Mouse (Mus musculus) liver, postnatal 0 days (tissue): Measurements from ENCODE around the gene Wasf2. TPM values are rescaled to one million over a fixed set of nuclear protein-coding genes. Genes with fewer than 3 reads are reported as not detected.

ENCODE experiments used
- ATAC-seq: fragments of 200-750 bp; cut with Nextera tagmentation; 2 replicates; pipeline ENCODE4 v1.8.0; 2017; ENCODE audit warnings: mild to moderate bottlenecking, moderate library complexity
- DNase-seq: peaks from one replicate; pipeline ENCODE4 v3.0.0-alpha.2; 2016
- H3K27ac ChIP-seq: fragments of 300-500 bp; sonication (generic); 2 replicates; pipeline ENCODE4 v1.5.1; 2014; ENCODE audit warnings: antibody characterized with exemption, moderate library complexity, mild to moderate bottlenecking, low read depth
- H3K27me3 ChIP-seq: fragments of 300-500 bp; sonication (generic); 2 replicates; pipeline ENCODE4 v1.6.1; 2014; ENCODE audit warnings: low read length, control low read depth, mixed read lengths; ENCODE audit not compliant: insufficient read depth
- H3K36me3 ChIP-seq: fragments of 300-500 bp; sonication (generic); replicated peaks from 2 replicates; pipeline ENCODE4 v1.6.1; 2014; ENCODE audit warnings: mild to moderate bottlenecking, control low read depth, low read length, moderate library complexity, mixed read lengths; ENCODE audit not compliant: insufficient read depth
- H3K4me1 ChIP-seq: fragments of 300-500 bp; sonication (generic); 2 replicates; pipeline ENCODE4 v1.6.1; 2014; ENCODE audit warnings: antibody characterized with exemption, mild to moderate bottlenecking, control low read depth; ENCODE audit not compliant: insufficient read depth
- H3K4me2 ChIP-seq: fragments of 300-500 bp; sonication (generic); 2 replicates; pipeline ENCODE4 v1.6.1; 2014; ENCODE audit warnings: low read depth, mild to moderate bottlenecking, low read length, moderate library complexity, mixed read lengths
- H3K4me3 ChIP-seq: fragments of 300-500 bp; sonication (generic); 2 replicates; pipeline ENCODE4 v1.5.1; 2014; ENCODE audit warnings: low read depth, low read length
- H3K9ac ChIP-seq: fragments of 300-500 bp; sonication (generic); replicated peaks from 2 replicates; pipeline ENCODE4 v1.6.1; 2014; ENCODE audit warnings: mild to moderate bottlenecking, moderate library complexity
- H3K9me3 ChIP-seq: fragments of 300-500 bp; sonication (generic); 2 replicates; pipeline ENCODE4 v1.6.1; 2016; ENCODE audit warnings: mild to moderate bottlenecking, control low read depth, low read length, mixed read lengths
- CTCF ChIP-seq: sonication (generic); IDR thresholded peaks from 2 replicates; pipeline ENCODE4 v1.5.1; 2016; ENCODE audit warnings: antibody characterized with exemption, low read depth
- EP300 ChIP-seq: IDR thresholded peaks from 2 replicates; pipeline ENCODE4 v1.6.1; 2016; ENCODE audit warnings: antibody characterized with exemption, low read depth, mild to moderate bottlenecking
- WGBS: fragments of 180-500 bp; shearing (Covaris S2); extraction: QIAGEN DNeasy Blood & Tissue Kit; methylation state at CpG from one replicate; pipeline ENCODE4 v1.1.7; 2014; ENCODE audit not compliant: insufficient replicate concordance; 5-methylcytosine and 5-hydroxymethylcytosine counted together
- polyA plus RNA-seq: library from polyadenylated mRNA; unstranded; fragments of >200 nt; fragmentation: Nextera tagmentation; extraction: Ambion mirVana; gene quantifications from 2 replicates; pipeline ENCODE4 v1.2.1, GENCODE M21; 2015

The Wasf2 gene
- polyA plus RNA-seq, 1 experiment from 2014 or later, result 43.1 TPM

GRCm38 (mm10) chr4:133106691-133107090 lies 23.6 kb upstream of the Wasf2 start:
- Histone ChIP-seq H3K36me3 (no peaks in the 10 kb centered on the region), H3K27me3 (no peaks in the 10 kb centered on the region), H3K27ac (no peak overlapping the region), H3K9me3 (no peaks in the 10 kb centered on the region), H3K4me2 (no peak overlapping the region), H3K9ac (no peak overlapping the region), H3K4me1 (peaks cover 21% of the 10 kb centered on the region), H3K4me3 (no peak overlapping the region)
- DNase-seq (no peak), ATAC-seq (no peak)
- TF ChIP-seq CTCF (no peak), EP300 (no peak)
- WGBS, result 93% methylated on average over 7 of the region's 7 CpGs

GRCm38 (mm10) chr4:133107788-133108281 lies 22.5 kb upstream of the Wasf2 start:
- Histone ChIP-seq H3K4me3 (no peak overlapping the region), H3K9ac (no peak overlapping the region), H3K27ac (peak overlapping the region; percentile 39; the same call in 1 of the 2 replicates), H3K36me3 (no peaks in the 10 kb centered on the region), H3K27me3 (no peaks in the 10 kb centered on the region), H3K9me3 (no peaks in the 10 kb centered on the region), H3K4me2 (no peak overlapping the region), H3K4me1 (peaks cover 19% of the 10 kb centered on the region)
- DNase-seq, result peak; percentile 30
- TF ChIP-seq CTCF (peak; percentile 29; the same call in 1 of the 2 replicates), EP300 (peak; percentile 44; the same call in 1 of the 2 replicates)
- ATAC-seq, result peak; percentile 47
- WGBS, result 34% methylated on average over 13 of the region's 13 CpGs

- WGBS, result 76% methylated on average over 13 of the region's 13 CpGs
- H3K27me3 ChIP-seq, result no peaks in the 10 kb centered on the region
- H3K9me3 ChIP-seq, result no peaks in the 10 kb centered on the region
- no peaks in the 10 kb centered on the region for H3K36me3 ChIP-seq
- peak overlapping the region; percentile 26; the same call in 1 of the 2 replicates for H3K27ac ChIP-seq
- no peak overlapping the region for H3K4me3 ChIP-seq
- peaks cover 15% of the 10 kb centered on the region for H3K4me1 ChIP-seq
- no peak overlapping the region for H3K4me2 ChIP-seq
- TF ChIP-seq EP300, result no peak
- TF ChIP-seq CTCF, result no peak
- ATAC-seq (no peak), DNase-seq (no peak)
- no peak overlapping the region for H3K9ac ChIP-seq
Observed at GRCm38 (mm10) chr4:133108481-133109334, 21.6 kb upstream of the Wasf2 start.

GRCm38 (mm10) chr4:133109335-133109801 lies 20.9 kb upstream of the Wasf2 start:
- no peak overlapping the region for H3K4me2 ChIP-seq
- H3K27me3 ChIP-seq, result no peaks in the 10 kb centered on the region
- no peak for ATAC-seq
- peak; percentile 17 for DNase-seq
- no peak overlapping the region for H3K4me3 ChIP-seq
- no peak overlapping the region for H3K27ac ChIP-seq
- H3K9me3 ChIP-seq, result no peaks in the 10 kb centered on the region
- H3K4me1 ChIP-seq, result peaks cover 11% of the 10 kb centered on the region
- no peak overlapping the region for H3K9ac ChIP-seq
- WGBS, result 65% methylated on average over 5 of the region's 5 CpGs
- no peak for TF ChIP-seq CTCF
- no peak for TF ChIP-seq EP300
- no peaks in the 10 kb centered on the region for H3K36me3 ChIP-seq

DNA sequence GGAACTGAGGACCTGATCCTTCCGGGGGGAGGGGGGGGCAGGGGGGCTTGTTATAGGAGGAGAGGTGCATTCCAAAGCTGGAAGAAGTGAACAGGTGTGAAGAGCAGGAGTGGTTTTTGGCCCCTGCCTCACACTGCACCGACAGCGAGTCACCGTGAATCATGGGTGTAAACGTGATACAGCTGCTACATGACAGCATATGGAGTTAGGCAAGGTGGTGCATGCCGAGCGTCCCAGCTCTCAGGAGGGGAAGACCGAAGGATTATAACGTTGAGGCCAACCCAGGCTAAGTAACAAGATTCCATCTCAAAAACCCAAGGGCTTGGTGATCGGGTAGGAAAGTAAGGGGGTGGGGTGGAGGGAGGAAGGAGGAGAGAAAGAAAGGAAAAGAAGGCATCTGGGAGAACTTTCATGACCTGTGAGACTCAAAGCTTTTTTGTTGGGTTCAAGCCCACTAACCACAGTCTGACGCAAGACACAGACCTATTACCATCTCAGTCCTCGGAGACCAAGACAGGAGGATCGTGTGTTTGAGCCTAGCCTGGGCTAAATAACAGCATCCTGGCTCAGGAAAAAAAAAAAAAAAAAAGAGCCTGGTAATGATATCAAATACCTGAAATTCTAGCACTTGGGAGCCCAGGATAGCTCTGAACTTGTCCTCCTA lies 18.0 kb upstream of the Wasf2 start:
- DNase-seq, result no peak
- Histone ChIP-seq H3K4me1 (peaks cover 10% of the 10 kb centered on the region; the same call in 1 of the 2 replicates), H3K27me3 (no peaks in the 10 kb centered on the region), H3K4me2 (no peak overlapping the region), H3K4me3 (no peak overlapping the region), H3K36me3 (no peaks in the 10 kb centered on the region), H3K9ac (no peak overlapping the region), H3K9me3 (no peaks in the 10 kb centered on the region), H3K27ac (no peak overlapping the region)
- TF ChIP-seq CTCF (no peak), EP300 (no peak)
- 63% methylated on average over 13 of the region's 13 CpGs for WGBS
- ATAC-seq, result no peak

DNA sequence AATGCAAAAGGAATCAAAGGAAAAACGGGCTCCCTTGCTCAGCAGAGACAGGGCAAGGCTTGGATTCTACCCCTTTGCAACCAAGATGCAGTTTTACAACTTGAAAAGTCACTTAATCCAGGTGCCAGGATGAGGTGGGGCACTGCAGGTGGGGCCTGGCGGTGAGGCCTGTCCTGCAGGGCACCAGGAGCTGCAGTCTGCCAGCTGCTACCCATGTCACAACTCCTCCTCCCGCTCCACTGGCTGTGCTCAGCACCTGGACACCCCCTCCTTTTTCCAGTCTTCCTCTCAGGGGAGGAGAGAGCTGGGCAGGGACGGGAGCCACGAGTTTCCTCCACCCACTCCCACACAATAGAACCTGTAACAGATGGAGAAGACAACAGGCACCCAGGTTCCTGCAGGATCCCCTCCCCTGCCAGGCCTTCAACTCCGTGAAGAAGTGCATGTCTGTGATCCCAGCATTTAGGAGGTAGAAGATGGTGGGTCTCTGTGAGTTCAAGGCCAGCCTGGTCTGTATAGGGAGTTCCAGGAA lies 16.9 kb upstream of the Wasf2 start:
- H3K9ac ChIP-seq, result no peak overlapping the region
- H3K4me2 ChIP-seq, result no peak overlapping the region
- DNase-seq (no peak), ATAC-seq (no peak)
- no peaks in the 10 kb centered on the region for H3K36me3 ChIP-seq
- no peak overlapping the region for H3K4me3 ChIP-seq
- H3K9me3 ChIP-seq, result no peaks in the 10 kb centered on the region
- 66% methylated on average over 6 of the region's 6 CpGs for WGBS
- H3K4me1 ChIP-seq, result peaks cover under 1% of the 10 kb centered on the region; the same call in 1 of the 2 replicates
- TF ChIP-seq EP300 (no peak), CTCF (no peak)
- H3K27ac ChIP-seq, result no peak overlapping the region
- no peaks in the 10 kb centered on the region for H3K27me3 ChIP-seq
